Mouse (Mus musculus) heart, adult 2 months (tissue): ENCODE results near the gene Isca2.

Experiments used
- CTCF ChIP-seq: fragments of 200-600 bp; IDR thresholded peaks from 2 replicates; pipeline ENCODE4 v1.8.1; 2022; ENCODE audit warnings: antibody characterized with exemption, mild to moderate bottlenecking, moderate library complexity
- POLR2A ChIP-seq: fragments of 200-500 bp; IDR thresholded peaks from 2 replicates; pipeline ENCODE4 v1.6.1; 2011; ENCODE audit warnings: mild to moderate bottlenecking, low read depth, low read length, control low read depth; ENCODE audit not compliant: insufficient read depth

- TF ChIP-seq CTCF (no peak), POLR2A (no peak)
These were observed 32.3 kb downstream of the Isca2 start for GRCm38 (mm10) chr12:84805228-84805842.
